Mouse (Mus musculus): Measurements from ENCODE around the gene Cenpb. TPM values are rescaled to one million over a fixed set of nuclear protein-coding genes. Genes with fewer than 3 reads are reported as not detected.

Gene Cenpb
- polyA plus RNA-seq, 1 experiment from 2014 or later: 16.2 TPM

DNA sequence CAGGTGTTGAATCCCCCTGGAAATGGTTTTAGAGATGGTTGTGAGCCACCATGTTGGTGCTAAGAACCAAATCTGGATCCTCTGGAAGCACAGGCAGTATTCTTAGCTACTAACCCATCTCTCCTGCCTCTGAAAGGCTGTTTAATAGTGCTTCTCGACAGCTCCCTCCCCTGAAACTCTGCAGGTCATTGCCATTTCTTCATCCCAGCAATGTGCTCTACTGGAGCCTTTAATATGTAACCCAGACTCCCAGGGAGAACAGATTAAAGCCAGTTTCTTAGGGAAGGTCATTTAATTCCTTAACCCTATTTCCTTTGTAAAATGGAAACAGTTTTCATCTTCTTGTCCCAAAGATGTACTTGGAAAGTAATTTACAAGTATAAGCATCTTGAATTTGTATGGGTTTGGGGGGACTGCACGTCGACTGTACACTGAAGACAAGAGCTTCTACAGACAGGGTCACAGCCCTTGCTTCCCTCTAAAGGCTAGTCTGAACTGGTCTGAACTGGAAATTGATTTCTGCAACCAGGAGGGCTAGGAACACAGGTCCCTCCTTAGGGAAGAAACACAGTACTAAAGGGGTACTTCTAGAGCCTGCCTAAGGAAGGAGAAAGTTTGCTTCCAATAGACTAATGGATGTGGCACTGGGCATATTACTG, 4.5 kb downstream of the Cenpb start:
- H3K9me3 ChIP-seq: no peaks in the 10 kb centered on the region
- no peak for ATAC-seq (ENCODE audit: low FRiP score)
- no peak overlapping the region for H3K9ac ChIP-seq
- peaks cover 36% of the 10 kb centered on the region for H3K27me3 ChIP-seq
- H3K36me3 ChIP-seq (replicated peaks): peaks cover 29% of the 10 kb centered on the region
- H3K27ac ChIP-seq: peak overlapping the region; percentile 53
- no peak overlapping the region for H3K4me2 ChIP-seq
- H3K4me3 ChIP-seq (replicated peaks): no peak overlapping the region
- H3K4me1 ChIP-seq: peaks cover 60% of the 10 kb centered on the region
- 67% methylated on average over 3 of the region's 3 CpGs for WGBS

DNA sequence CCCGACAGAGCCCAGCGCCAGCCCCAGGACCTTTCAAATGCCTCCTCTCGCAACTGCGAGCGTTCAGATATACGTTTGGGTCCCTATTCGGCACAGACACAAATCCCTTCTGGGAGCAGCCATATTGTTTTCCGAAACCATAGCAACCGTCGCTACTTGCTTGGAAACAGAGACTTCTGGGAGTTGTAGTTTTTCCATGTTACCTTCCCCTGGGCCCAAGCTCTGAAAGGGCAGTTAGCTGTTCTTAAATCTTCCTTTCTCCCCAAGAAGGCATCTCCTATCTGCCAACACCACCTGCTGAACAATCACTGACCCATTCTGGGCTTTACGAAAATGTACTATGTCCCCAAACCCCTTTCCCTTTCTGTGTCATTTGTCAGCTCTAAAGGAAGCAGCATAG, 5.2 kb downstream of the Cenpb start:
- Histone ChIP-seq H3K27me3 (peaks cover 40% of the 10 kb centered on the region), H3K4me1 (peaks cover 60% of the 10 kb centered on the region), H3K9ac (no peak overlapping the region)

DNA sequence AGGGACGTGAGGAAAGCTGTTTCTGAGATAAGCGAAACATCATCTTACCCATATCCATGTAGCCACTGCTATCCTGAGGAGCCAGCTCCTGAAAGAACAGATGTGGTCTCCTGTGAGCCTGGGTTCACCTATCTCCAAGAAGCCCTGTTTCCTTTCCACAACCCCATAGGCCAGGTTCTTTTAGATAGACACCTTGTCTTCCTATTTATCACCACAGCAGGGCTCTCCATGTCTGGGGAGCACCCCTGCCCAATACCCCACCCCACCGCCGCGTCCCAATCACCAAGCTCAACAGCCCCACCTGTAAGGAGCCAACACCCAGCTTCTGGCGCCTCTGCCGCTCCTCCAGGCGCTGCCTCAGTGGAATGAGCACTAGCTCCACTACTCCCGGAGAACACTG, 7.5 kb downstream of the Cenpb start:
- 49% methylated on average over 9 of the region's 9 CpGs for WGBS
- H3K4me3 ChIP-seq (replicated peaks): no peak overlapping the region
- H3K4me2 ChIP-seq: no peak overlapping the region
- ATAC-seq (ENCODE audit: low FRiP score): no peak
- no peak overlapping the region for H3K9ac ChIP-seq
- peaks cover 23% of the 10 kb centered on the region for H3K36me3 ChIP-seq (replicated peaks)
- H3K4me1 ChIP-seq: peaks cover 45% of the 10 kb centered on the region
- no peak overlapping the region for H3K27ac ChIP-seq
- no peaks in the 10 kb centered on the region for H3K9me3 ChIP-seq
- peaks cover 43% of the 10 kb centered on the region for H3K27me3 ChIP-seq

More for the DNA sequence above, 5.2 kb downstream of the Cenpb start:
- Histone ChIP-seq H3K27ac (peak overlapping the region; percentile 53), H3K4me3 (replicated peaks) (peak overlapping the region; percentile 41), H3K4me2 (peak overlapping the region; percentile 82), H3K9me3 (no peaks in the 10 kb centered on the region), H3K36me3 (replicated peaks) (peaks cover 29% of the 10 kb centered on the region)
- WGBS: 6% methylated on average over 11 of the region's 11 CpGs
- ATAC-seq (ENCODE audit: low FRiP score): peak; percentile 66

DNA sequence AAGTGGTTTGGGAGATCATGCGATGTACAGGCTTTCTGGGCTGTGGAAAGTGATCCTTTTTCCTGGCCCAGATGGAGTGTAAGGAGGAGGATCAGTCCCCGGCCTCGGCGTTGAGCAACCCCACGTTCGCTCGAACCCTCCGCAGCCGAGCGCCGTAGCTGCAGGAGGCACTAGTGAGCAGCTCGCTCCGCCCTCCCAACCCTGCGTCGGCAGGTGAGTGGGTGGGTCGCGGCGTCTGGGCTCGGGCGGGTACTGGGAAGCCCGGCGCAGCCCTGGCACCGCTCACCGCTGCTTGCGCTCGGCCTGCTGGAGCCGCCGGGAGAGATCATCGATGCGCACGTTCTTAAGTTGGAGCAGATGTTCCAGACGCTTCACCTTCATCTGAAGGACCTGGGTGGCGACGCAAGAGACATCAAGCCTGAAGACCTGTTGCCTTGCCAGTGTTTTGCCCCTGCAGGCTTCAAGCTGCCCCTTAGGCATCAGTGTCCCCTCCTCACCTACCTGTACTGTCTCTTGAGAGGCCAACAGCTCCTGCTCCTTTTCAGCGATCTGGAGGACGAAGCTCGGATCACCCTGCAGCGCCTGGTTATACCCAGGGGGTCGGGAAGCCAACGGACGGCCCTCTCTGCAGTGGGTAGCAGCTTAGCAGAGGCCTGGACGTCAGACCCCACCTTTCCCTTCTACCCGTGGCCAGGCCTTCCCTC, 8.3 kb downstream of the Cenpb start:
- H3K9ac ChIP-seq: no peak overlapping the region
- 5% methylated on average over 43 of the region's 43 CpGs for WGBS
- no peak for ATAC-seq (ENCODE audit: low FRiP score)
- no peak overlapping the region for H3K27ac ChIP-seq
- peaks cover 18% of the 10 kb centered on the region for H3K36me3 ChIP-seq (replicated peaks)
- H3K4me1 ChIP-seq: peaks cover 37% of the 10 kb centered on the region
- no peaks in the 10 kb centered on the region for H3K9me3 ChIP-seq
- H3K27me3 ChIP-seq: peaks cover 43% of the 10 kb centered on the region
- H3K4me2 ChIP-seq: peak overlapping the region; percentile 32
- H3K4me3 ChIP-seq (replicated peaks): peak overlapping the region; percentile 8; the same call in 1 of the 2 replicates

DNA sequence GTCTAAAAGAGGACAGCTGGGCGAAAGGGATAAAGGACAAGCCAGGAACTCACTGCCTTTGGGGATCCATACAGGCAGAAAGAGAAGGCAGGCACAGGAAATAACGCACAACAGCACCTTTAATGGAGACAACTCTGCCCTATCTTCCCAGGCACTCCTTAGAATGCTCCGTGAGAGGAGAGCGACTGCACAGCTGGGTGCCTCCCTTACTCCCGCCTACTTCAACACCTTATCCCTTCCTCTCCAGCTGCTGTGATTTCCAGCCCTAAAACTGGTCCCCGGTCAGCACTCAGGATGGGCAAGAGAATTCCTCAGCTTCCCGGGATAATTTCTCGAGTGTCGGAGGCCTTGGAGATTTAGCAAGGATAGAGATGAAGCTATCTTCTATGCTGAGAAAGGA, 8.9 kb downstream of the Cenpb start:
- Histone ChIP-seq H3K27ac (no peak overlapping the region), H3K9me3 (no peaks in the 10 kb centered on the region), H3K36me3 (replicated peaks) (peaks cover 15% of the 10 kb centered on the region; the same call in 1 of the 2 replicates), H3K4me1 (peaks cover 31% of the 10 kb centered on the region), H3K27me3 (peaks cover 43% of the 10 kb centered on the region), H3K9ac (no peak overlapping the region), H3K4me2 (0 out of 2 replicates have a peak overlapping the region, but pooled peaks have one; percentile 32), H3K4me3 (replicated peaks) (no peak overlapping the region; the same call in 1 of the 2 replicates)
- no peak for ATAC-seq (ENCODE audit: low FRiP score)
- 15% methylated on average over 9 of the region's 9 CpGs for WGBS

DNA sequence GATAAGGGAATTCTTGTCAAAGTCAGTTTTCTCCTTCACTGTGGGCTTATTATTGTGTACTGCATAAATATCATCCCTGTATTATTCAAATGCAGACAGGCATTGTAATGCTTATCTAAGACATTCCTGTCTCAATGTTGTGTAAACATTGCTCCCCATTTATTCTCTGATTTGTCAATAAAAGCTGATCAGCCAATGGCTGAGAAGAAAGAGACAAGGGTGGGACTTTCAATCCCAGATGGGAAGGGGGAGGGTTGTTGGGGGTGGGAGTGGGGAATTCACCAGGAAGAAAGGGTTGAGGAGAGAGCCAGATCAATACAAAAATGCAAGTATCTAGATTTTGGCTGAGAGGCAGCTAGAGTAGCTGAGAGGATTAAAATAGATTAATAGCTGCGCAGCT, 11.0 kb downstream of the Cenpb start:
- H3K27ac ChIP-seq: no peak overlapping the region
- H3K4me2 ChIP-seq: no peak overlapping the region
- 59% methylated on average over 1 of the region's 1 CpGs for WGBS
- H3K9ac ChIP-seq: no peak overlapping the region
- H3K9me3 ChIP-seq: no peaks in the 10 kb centered on the region
- H3K27me3 ChIP-seq: peaks cover 42% of the 10 kb centered on the region
- peaks cover 15% of the 10 kb centered on the region for H3K4me1 ChIP-seq
- peaks cover 15% of the 10 kb centered on the region; the same call in 1 of the 2 replicates for H3K36me3 ChIP-seq (replicated peaks)
- ATAC-seq (ENCODE audit: low FRiP score): no peak
- no peak overlapping the region for H3K4me3 ChIP-seq (replicated peaks)

DNA sequence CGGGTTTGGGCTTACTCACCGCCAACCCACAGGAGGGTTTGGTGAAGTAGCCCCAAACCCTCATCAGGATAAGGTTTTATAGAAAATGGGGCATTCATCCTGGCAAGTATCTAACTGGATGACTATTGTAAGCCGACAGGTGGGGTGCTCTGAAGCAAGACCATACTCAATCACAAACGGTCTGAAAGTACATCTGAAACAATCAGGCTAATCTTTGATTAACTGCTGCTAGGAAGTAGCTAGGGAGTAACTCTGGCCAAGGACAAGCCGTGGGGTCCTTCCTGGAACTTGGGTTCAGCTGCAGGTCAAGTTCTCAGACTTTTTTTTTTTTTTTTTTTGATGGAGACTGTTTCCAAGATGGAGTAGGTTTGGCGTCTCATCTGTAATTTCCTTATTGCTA, 11.9 kb downstream of the Cenpb start:
- H3K27me3 ChIP-seq: peaks cover 33% of the 10 kb centered on the region
- peaks cover 15% of the 10 kb centered on the region; the same call in 1 of the 2 replicates for H3K36me3 ChIP-seq (replicated peaks)
- WGBS: 91% methylated on average over 6 of the region's 6 CpGs

DNA sequence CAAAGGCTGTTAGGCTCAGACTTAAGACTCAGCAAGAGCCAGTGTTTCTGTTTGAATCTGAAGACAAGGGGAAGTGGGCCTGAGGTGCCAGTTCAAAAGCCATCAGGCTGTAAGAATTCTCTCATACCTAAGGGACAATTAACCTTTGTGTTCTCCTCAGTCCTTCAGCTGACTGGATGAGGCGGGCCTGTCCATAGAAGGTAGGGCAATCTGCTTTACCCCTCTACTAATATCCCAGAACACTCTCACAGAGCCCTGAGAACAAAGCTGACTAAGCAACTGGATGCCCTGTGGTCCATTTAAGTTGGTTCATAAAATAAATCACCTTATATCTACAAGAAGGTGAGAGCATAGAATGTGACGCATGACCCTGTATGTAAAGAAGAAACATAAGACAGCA, 13.7 kb downstream of the Cenpb start:
- WGBS: 81% methylated on average over 2 of the region's 2 CpGs
- Histone ChIP-seq H3K9ac (no peak overlapping the region), H3K9me3 (no peaks in the 10 kb centered on the region), H3K36me3 (replicated peaks) (0 out of 2 replicates have a peak, but pooled peaks cover under 1% of the 10 kb centered on the region), H3K27ac (no peak overlapping the region), H3K4me1 (peaks cover 6% of the 10 kb centered on the region), H3K4me3 (replicated peaks) (no peak overlapping the region), H3K4me2 (no peak overlapping the region), H3K27me3 (peaks cover 15% of the 10 kb centered on the region)
- ATAC-seq (ENCODE audit: low FRiP score): no peak

More for the DNA sequence above, 11.9 kb downstream of the Cenpb start:
- no peak for ATAC-seq (ENCODE audit: low FRiP score)
- Histone ChIP-seq H3K4me3 (replicated peaks) (no peak overlapping the region), H3K27ac (no peak overlapping the region), H3K4me2 (no peak overlapping the region), H3K9ac (no peak overlapping the region), H3K9me3 (no peaks in the 10 kb centered on the region), H3K4me1 (peaks cover 14% of the 10 kb centered on the region)

DNA sequence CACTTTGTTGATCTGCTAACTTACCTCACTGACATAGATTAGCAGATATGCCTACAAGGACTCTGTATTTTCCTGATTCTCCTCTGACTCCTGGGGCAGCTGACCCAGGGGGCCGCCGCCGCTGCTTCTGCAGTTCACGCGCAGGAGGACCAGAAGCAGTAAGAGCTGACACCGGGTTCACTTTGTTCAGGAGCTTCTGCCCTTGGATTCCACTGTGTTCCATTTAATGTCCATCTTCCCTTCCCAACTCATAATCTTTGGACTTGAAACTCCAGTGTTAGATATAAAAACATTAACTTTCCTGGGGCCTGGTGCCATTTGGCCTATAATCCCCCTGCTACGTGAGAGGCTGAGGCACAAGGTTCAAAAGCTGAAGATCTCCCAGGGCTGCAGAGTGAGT, 15.9 kb downstream of the Cenpb start:
- no peaks in the 10 kb centered on the region for H3K9me3 ChIP-seq
- ATAC-seq (ENCODE audit: low FRiP score): no peak
- H3K36me3 ChIP-seq (replicated peaks): no peaks in the 10 kb centered on the region
- H3K4me2 ChIP-seq: no peak overlapping the region
- 77% methylated on average over 7 of the region's 7 CpGs for WGBS
- H3K27me3 ChIP-seq: no peaks in the 10 kb centered on the region
- H3K4me3 ChIP-seq (replicated peaks): no peak overlapping the region
- no peak overlapping the region for H3K9ac ChIP-seq
- H3K4me1 ChIP-seq: peaks cover 13% of the 10 kb centered on the region
- H3K27ac ChIP-seq: no peak overlapping the region

DNA sequence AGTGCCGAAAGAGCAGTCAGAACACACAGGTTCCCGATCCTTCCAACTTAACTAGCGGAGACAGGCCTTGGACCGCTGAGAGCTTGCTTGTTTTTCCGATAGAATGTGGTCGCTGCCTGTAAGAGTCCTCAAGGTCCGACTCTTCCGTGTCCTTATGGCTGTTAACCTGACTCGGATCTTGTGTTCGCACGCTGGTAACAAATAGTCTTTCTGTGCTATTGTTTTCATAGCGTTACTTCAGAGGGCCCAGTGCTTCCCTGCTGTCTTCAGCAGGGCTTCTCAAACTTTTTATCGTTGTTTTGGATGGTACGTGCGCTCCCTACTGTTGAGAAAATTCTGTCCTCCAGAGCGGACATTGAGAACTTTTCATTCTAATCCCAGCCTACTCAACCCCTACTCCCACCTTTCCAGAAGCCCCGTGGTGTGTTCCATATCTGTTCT, 19.2 kb downstream of the Cenpb start:
- H3K27ac ChIP-seq: peak overlapping the region; percentile 97
- peak overlapping the region; percentile 68 for H3K9ac ChIP-seq
- H3K9me3 ChIP-seq: no peaks in the 10 kb centered on the region
- no peaks in the 10 kb centered on the region for H3K27me3 ChIP-seq
- H3K4me1 ChIP-seq: peaks cover 39% of the 10 kb centered on the region
- H3K4me2 ChIP-seq: peak overlapping the region; percentile 79
- no peak; the same call in 1 of the 2 replicates for ATAC-seq (ENCODE audit: low FRiP score)
- H3K4me3 ChIP-seq (replicated peaks): peak overlapping the region; percentile 65
- WGBS: under 1% methylated on average over 17 of the region's 17 CpGs
- no peaks in the 10 kb centered on the region for H3K36me3 ChIP-seq (replicated peaks)

DNA sequence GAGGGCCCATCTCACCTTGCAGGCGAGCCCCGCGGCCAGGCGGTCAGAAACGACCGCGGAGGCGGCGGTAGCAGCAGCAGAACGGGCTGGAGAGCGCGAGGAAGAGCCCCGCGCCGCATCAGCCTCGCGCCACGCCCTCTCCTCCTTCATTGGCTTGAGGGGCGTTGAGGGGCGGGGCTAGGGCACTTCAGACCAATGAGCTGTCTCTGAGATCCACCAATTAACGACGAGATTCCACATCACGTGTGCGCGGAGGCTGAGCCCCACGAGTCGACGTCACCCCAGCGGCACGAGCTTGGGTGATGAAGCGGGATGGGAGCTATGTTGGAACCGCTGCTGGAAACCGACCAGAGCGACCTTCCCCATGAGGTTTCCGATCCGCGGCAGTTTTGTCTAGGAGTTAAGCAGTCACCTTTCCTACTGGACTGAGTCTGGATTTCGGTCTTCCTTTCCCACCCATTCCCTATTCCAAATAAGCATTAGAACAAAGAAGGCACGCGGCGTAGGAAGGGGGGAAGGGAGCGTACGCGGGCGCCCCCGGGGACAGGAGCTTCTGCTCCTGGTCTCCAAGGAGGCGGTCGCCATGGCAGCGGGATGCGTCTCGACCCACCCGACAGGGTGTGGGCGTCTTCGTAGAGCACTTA, 19.8 kb downstream of the Cenpb start, which contains the start of gene 1700037H04Rik:
1700037H04Rik (minus strand) TSS at position 144 of the 644 bp plus-strand sequence.
- peak within 1 kb of the TSS; percentile 97 for H3K27ac ChIP-seq
- no peaks in the 10 kb centered on the region for H3K27me3 ChIP-seq
- H3K36me3 ChIP-seq (replicated peaks): 0 out of 2 replicates have a peak, but pooled peaks cover 3% of the 10 kb centered on the region
- peak within 1 kb of the TSS; percentile 65 for H3K4me3 ChIP-seq (replicated peaks)
- no peaks in the 10 kb centered on the region for H3K9me3 ChIP-seq
- peak within 1 kb of the TSS; percentile 79 for H3K4me2 ChIP-seq
- peaks cover 39% of the 10 kb centered on the region for H3K4me1 ChIP-seq
- 0% methylated on average over 54 of the region's 54 CpGs for WGBS
- H3K9ac ChIP-seq: peak within 1 kb of the TSS; percentile 85
- ATAC-seq (ENCODE audit: low FRiP score): peak; percentile 98

DNA sequence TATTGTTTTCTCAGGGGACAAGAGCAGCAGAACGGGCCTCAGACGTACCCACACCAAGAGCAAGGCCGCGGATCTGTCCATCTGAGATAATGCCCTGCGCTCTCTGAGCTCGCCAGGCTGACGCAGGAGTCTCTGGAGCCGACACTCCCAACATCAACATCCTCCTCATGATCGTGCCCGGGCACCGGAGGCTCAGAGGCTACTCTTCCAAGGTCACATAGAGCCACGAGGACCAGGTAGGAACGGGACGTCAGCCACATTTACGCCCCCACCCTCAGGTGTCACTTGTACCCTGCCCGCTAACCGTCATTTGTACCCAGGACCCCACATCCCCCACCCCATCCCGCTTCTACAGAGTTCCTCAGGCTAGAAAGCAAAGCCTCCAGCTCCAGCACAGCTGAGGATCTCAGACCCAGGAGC, 20.4 kb downstream of the Cenpb start:
- peaks cover 8% of the 10 kb centered on the region; the same call in 1 of the 2 replicates for H3K36me3 ChIP-seq (replicated peaks)
- 0% methylated on average over 18 of the region's 18 CpGs for WGBS
- peak overlapping the region; percentile 76 for H3K27ac ChIP-seq
- peak overlapping the region; percentile 65 for H3K4me3 ChIP-seq (replicated peaks)
- ATAC-seq (ENCODE audit: low FRiP score): peak; percentile 73
- H3K9ac ChIP-seq: peak overlapping the region; percentile 85
- H3K27me3 ChIP-seq: no peaks in the 10 kb centered on the region
- H3K9me3 ChIP-seq: no peaks in the 10 kb centered on the region
- peak overlapping the region; percentile 79 for H3K4me2 ChIP-seq
- peaks cover 39% of the 10 kb centered on the region for H3K4me1 ChIP-seq
